Mouse (Mus musculus): ENCODE results near the gene Ralbp1. TPM values are rescaled to one million over a fixed set of nuclear protein-coding genes. Genes with fewer than 3 reads are reported as not detected.

Ralbp1 gene
- polyA plus RNA-seq, 1 experiment from 2014 or later: 95.6 TPM

Other genes starting within 250 kb of the Ralbp1 start
- gene Txndc2, start 243.6 kb downstream of the Ralbp1 start, polyA plus RNA-seq (2014; fragmentation: Nextera tagmentation; extraction: Ambion mirVana): 0.14 TPM in 1 of 2 replicates, not detected in the other
- gene Rab31, start 113.0 kb downstream of the Ralbp1 start, polyA plus RNA-seq (2014; fragmentation: Nextera tagmentation; extraction: Ambion mirVana): 57.6 and 63.5 TPM in 2 replicates
- 39.5 and 43.3 TPM in 2 replicates for gene Ppp4r1, start 103.2 kb downstream of the Ralbp1 start, polyA plus RNA-seq (2014; fragmentation: Nextera tagmentation; extraction: Ambion mirVana)
- gene Twsg1, start 65.4 kb upstream of the Ralbp1 start, polyA plus RNA-seq (2014; fragmentation: Nextera tagmentation; extraction: Ambion mirVana): 144 and 157 TPM in 2 replicates
- gene Ankrd12, start 191.3 kb upstream of the Ralbp1 start, polyA plus RNA-seq (2014; fragmentation: Nextera tagmentation; extraction: Ambion mirVana): 24.9 and 25.2 TPM in 2 replicates
- gene Ndufv2, start 215.8 kb upstream of the Ralbp1 start, polyA plus RNA-seq (2014; fragmentation: Nextera tagmentation; extraction: Ambion mirVana): 338 and 361 TPM in 2 replicates
- 35.1 and 37.6 TPM in 2 replicates for gene Washc1, start 225.7 kb upstream of the Ralbp1 start, polyA plus RNA-seq (2014; fragmentation: Nextera tagmentation; extraction: Ambion mirVana)
- gene Ddx11, start 237.7 kb upstream of the Ralbp1 start, polyA plus RNA-seq (2014; fragmentation: Nextera tagmentation; extraction: Ambion mirVana): 11.1 and 12.0 TPM in 2 replicates

Data from embryonic facial prominence, embryonic 14.5 days (tissue).